ENCODE assay signal across 9 mouse cellular contexts in genomic region chr8:115874789-115875188, GRCm38 (mm10).
A peak's percentile ranks its signal among the peaks of the same experiment; 100 is the strongest.
DNase-seq lines count a peak whose midpoint lies in the region; ATAC-seq and TF ChIP-seq lines count a peak whose summit lies in the region.
"Had no signal": no experiment of that assay in that cellular context is flagged by ENCODE, and none has a peak within 500 bp of the region (broad histone marks: within the 10 kb centered on the region; RNA-seq: fewer than 3 reads in every experiment).

No protein-coding gene starts in this region.

- no peaks in the 10 kb centered on the region for H3K36me3 ChIP-seq in hindbrain, embryonic 16.5 days (ENCODE audit: control insufficient read depth, insufficient read depth, low read length)
- H3K36me3 ChIP-seq in hindbrain, embryonic 11.5 days (ENCODE audit: control insufficient read depth, insufficient read depth, low read length): no peaks in the 10 kb centered on the region
- H3K36me3 ChIP-seq in intestine, embryonic 15.5 days: no peaks in the 10 kb centered on the region
- H3K36me3 ChIP-seq: hindbrain, embryonic 13.5 days had no signal

- no peak overlapping the region for H3K4me2 ChIP-seq in hindbrain, embryonic 16.5 days (ENCODE audit: low read length)
- H3K4me2 ChIP-seq in hindbrain, embryonic 11.5 days (replicated peaks; ENCODE audit: low read depth, low read length): no peak overlapping the region
- H3K4me2 ChIP-seq in intestine, embryonic 15.5 days (replicated peaks): no peak overlapping the region
- H3K4me2 ChIP-seq: hindbrain, embryonic 13.5 days had no signal

- H3K9ac ChIP-seq in hindbrain, embryonic 16.5 days (ENCODE audit: low read depth, low read length): no peak overlapping the region
- H3K9ac ChIP-seq in hindbrain, embryonic 11.5 days (ENCODE audit: low read depth, low read length): no peak overlapping the region
- no peak overlapping the region for H3K9ac ChIP-seq in intestine, embryonic 15.5 days
- H3K9ac ChIP-seq: hindbrain, embryonic 13.5 days had no signal

- TF ChIP-seq CTCF in Patski (IDR thresholded peaks at IDR 0.05): no peak

- POLR2A ChIA-PET in Patski (lab: Charles Lee): no interaction called here

- in situ Hi-C loops in Patski (cut with MboI; ENCODE audit: low pct_unique_long_range_greater_than_20kb): no loop called here

- WGBS in hindbrain, embryonic 16.5 days: 44% methylated on average over 7 of the region's 7 CpGs
- WGBS in hindbrain, embryonic 11.5 days: 88% methylated on average over 7 of the region's 7 CpGs
- 31% methylated on average over 7 of the region's 7 CpGs for WGBS in intestine, embryonic 15.5 days

- CTCF ChIA-PET in Patski (lab: Charles Lee): no interaction called here

- H3K27me3 ChIP-seq in hindbrain, embryonic 16.5 days (replicated peaks; ENCODE audit: control insufficient read depth, insufficient read depth, low read length): no peaks in the 10 kb centered on the region
- no peaks in the 10 kb centered on the region for H3K27me3 ChIP-seq in hindbrain, embryonic 11.5 days (ENCODE audit: control insufficient read depth, insufficient read depth, low read length)
- H3K27me3 ChIP-seq in Patski: no peaks in the 10 kb centered on the region
- H3K27me3 ChIP-seq in intestine, embryonic 15.5 days (replicated peaks): no peaks in the 10 kb centered on the region
- H3K27me3 ChIP-seq: hindbrain, embryonic 13.5 days had no signal

- no peak overlapping the region for H3K27ac ChIP-seq in hindbrain, embryonic 16.5 days (ENCODE audit: low read depth, low read length)
- H3K27ac ChIP-seq in hindbrain, embryonic 11.5 days (ENCODE audit: low read depth, low read length): no peak overlapping the region
- 0 out of 2 replicates have a peak overlapping the region, but pooled peaks have one; percentile 40 for H3K27ac ChIP-seq in intestine, embryonic 15.5 days
- H3K27ac ChIP-seq: hindbrain, embryonic 13.5 days had no signal

- DNase-seq in hindbrain, embryonic 11.5 days (ENCODE audit: low spot score): no peak
- peak; percentile 88 for DNase-seq in Patski (ENCODE audit: low read depth, low spot score)
- peak; percentile 26 for DNase-seq in lung, postnatal 14 days
- no peak for DNase-seq in embryo, embryonic 10 days (ENCODE audit: low spot score)
- no peak for DNase-seq in spleen, adult 12 weeks (ENCODE audit: low spot score)
- no peak for DNase-seq in MN1 (ENCODE audit: low spot score)

- no peak overlapping the region for H3K4me3 ChIP-seq in hindbrain, embryonic 16.5 days (ENCODE audit: low read length)
- H3K4me3 ChIP-seq in hindbrain, embryonic 11.5 days (ENCODE audit: low read depth, low read length): no peak overlapping the region
- H3K4me3 ChIP-seq in intestine, embryonic 15.5 days (replicated peaks): no peak overlapping the region
- H3K4me3 ChIP-seq: hindbrain, embryonic 13.5 days had no signal

- peak; percentile 77 for ATAC-seq in hindbrain, embryonic 16.5 days
- no peak for ATAC-seq in hindbrain, embryonic 11.5 days (ENCODE audit: low FRiP score)
- ATAC-seq in Patski: peak; percentile 80
- ATAC-seq in intestine, embryonic 15.5 days: peak; percentile 63

- no peaks in the 10 kb centered on the region for H3K9me3 ChIP-seq in hindbrain, embryonic 16.5 days (ENCODE audit: control insufficient read depth, low read length)
- H3K9me3 ChIP-seq in hindbrain, embryonic 11.5 days (ENCODE audit: control insufficient read depth, low read length): no peaks in the 10 kb centered on the region
- no peaks in the 10 kb centered on the region for H3K9me3 ChIP-seq in intestine, embryonic 15.5 days
- H3K9me3 ChIP-seq: hindbrain, embryonic 13.5 days had no signal

- peaks cover 5% of the 10 kb centered on the region; the same call in 1 of the 2 replicates for H3K4me1 ChIP-seq in hindbrain, embryonic 16.5 days (ENCODE audit: control insufficient read depth, insufficient read depth, low read depth, low read length)
- no peaks in the 10 kb centered on the region for H3K4me1 ChIP-seq in hindbrain, embryonic 11.5 days (replicated peaks; ENCODE audit: control insufficient read depth, insufficient read depth, low read length)
- H3K4me1 ChIP-seq in intestine, embryonic 15.5 days (replicated peaks): 0 out of 2 replicates have a peak, but pooled peaks cover 3% of the 10 kb centered on the region

Comparison
In these comparisons a context has a peak if more than half of its experiments do, and no peak if none do; other contexts are left out.
1. DNase-seq: peak in Patski (single experiment) and lung, postnatal 14 days (single experiment); none in hindbrain, embryonic 11.5 days (single experiment), embryo, embryonic 10 days (single experiment), spleen, adult 12 weeks (single experiment) and MN1 (single experiment).